25 mouse cellular contexts compared by ENCODE assay signal in genomic region chr5:30415876-30416275, GRCm38 (mm10). TPM values are rescaled to one million over a fixed set of nuclear protein-coding genes. Genes with fewer than 3 reads are reported as not detected.
A peak's percentile ranks its signal among the peaks of the same experiment; 100 is the strongest.
DNase-seq lines count a peak whose midpoint lies in the region; ATAC-seq and TF ChIP-seq lines count a peak whose summit lies in the region.
"Had no signal": no experiment of that assay in that cellular context is flagged by ENCODE, and none has a peak within 500 bp of the region (broad histone marks: within the 10 kb centered on the region; RNA-seq: fewer than 3 reads in every experiment).

No protein-coding gene starts in this region.

- H3K4me2 ChIP-seq in hindbrain, postnatal 0 days (ENCODE audit: low read depth, low read length), result no peak overlapping the region
- no peak overlapping the region for H3K4me2 ChIP-seq in hindbrain, embryonic 11.5 days (replicated peaks; ENCODE audit: low read depth, low read length)
- no peak overlapping the region for H3K4me2 ChIP-seq in CH12.LX (ENCODE audit: insufficient read depth, low read depth, poor library complexity, severe bottlenecking)
- H3K4me2 ChIP-seq: intestine, embryonic 15.5 days; limb, embryonic 13.5 days; liver, embryonic 13.5 days; lung, embryonic 14.5 days; midbrain, embryonic 12.5 days; neural tube, embryonic 12.5 days had no signal

- no peaks in the 10 kb centered on the region for H3K36me3 ChIP-seq in hindbrain, postnatal 0 days (ENCODE audit: insufficient read depth, low read length)
- H3K36me3 ChIP-seq in hindbrain, embryonic 11.5 days (ENCODE audit: control insufficient read depth, insufficient read depth, low read length), result no peaks in the 10 kb centered on the region
- H3K36me3 ChIP-seq in CH12.LX (replicated peaks in 1 of 2; ENCODE audit: control insufficient read depth in 1 of 2, insufficient read depth in 1 of 2, low read length in 1 of 2), result no peaks in the 10 kb centered on the region
- H3K36me3 ChIP-seq: intestine, embryonic 15.5 days; limb, embryonic 13.5 days; liver, embryonic 13.5 days; midbrain, embryonic 12.5 days; neural tube, embryonic 12.5 days had no signal

- H3K9me3 ChIP-seq in hindbrain, postnatal 0 days (ENCODE audit: low read length), result no peaks in the 10 kb centered on the region
- no peaks in the 10 kb centered on the region for H3K9me3 ChIP-seq in hindbrain, embryonic 11.5 days (ENCODE audit: control insufficient read depth, low read length)
- H3K9me3 ChIP-seq in CH12.LX (replicated peaks; ENCODE audit: low read length), result no peaks in the 10 kb centered on the region
- H3K9me3 ChIP-seq: intestine, embryonic 15.5 days; limb, embryonic 13.5 days; liver, embryonic 13.5 days; midbrain, embryonic 12.5 days; neural tube, embryonic 12.5 days had no signal

- H3K27me3 ChIP-seq in hindbrain, postnatal 0 days (ENCODE audit: insufficient read depth, low read length), result no peaks in the 10 kb centered on the region
- H3K27me3 ChIP-seq in hindbrain, embryonic 11.5 days (ENCODE audit: control insufficient read depth, insufficient read depth, low read length), result no peaks in the 10 kb centered on the region
- peaks cover 69% of the 10 kb centered on the region for H3K27me3 ChIP-seq in CH12.LX (replicated peaks)
- H3K27me3 ChIP-seq: intestine, embryonic 15.5 days; limb, embryonic 13.5 days; liver, embryonic 13.5 days; neural tube, embryonic 12.5 days had no signal

- no peaks in the 10 kb centered on the region for H3K79me2 ChIP-seq in CH12.LX (replicated peaks; ENCODE audit: control insufficient read depth, extremely low read depth, insufficient read depth, poor library complexity, severe bottlenecking)

- peak; percentile 16 for TF ChIP-seq CTCF in hindbrain, postnatal 0 days (IDR thresholded peaks at IDR 0.05; ENCODE audit: low read depth)
- no peak for TF ChIP-seq CTCF in CH12.LX (conservative IDR thresholded peaks at IDR 0.05 in 1 of 2, IDR thresholded peaks at IDR 0.05 in 1 of 2; ENCODE audit: low read depth in 2 of 2, low read length in 2 of 2)

- H3K9ac ChIP-seq in hindbrain, postnatal 0 days (replicated peaks; ENCODE audit: low read length), result no peak overlapping the region
- H3K9ac ChIP-seq in hindbrain, embryonic 11.5 days (ENCODE audit: low read depth, low read length), result no peak overlapping the region
- H3K9ac ChIP-seq in CH12.LX (ENCODE audit: insufficient read depth, low read depth), result no peak overlapping the region
- H3K9ac ChIP-seq: intestine, embryonic 15.5 days; limb, embryonic 13.5 days; liver, embryonic 13.5 days; lung, embryonic 14.5 days; midbrain, embryonic 12.5 days; neural tube, embryonic 12.5 days had no signal

- WGBS in hindbrain, postnatal 0 days, result 55% methylated on average over 4 of the region's 4 CpGs
- WGBS in hindbrain, embryonic 11.5 days, result 60% methylated on average over 4 of the region's 4 CpGs

- ATAC-seq in cerebellum, adult (ENCODE audit: insufficient number of reproducible peaks, low FRiP score, low TSS enrichment), result no peak
- ATAC-seq in hindbrain, postnatal 0 days, result no peak
- ATAC-seq in hindbrain, embryonic 11.5 days (ENCODE audit: low FRiP score), result no peak
- ATAC-seq: intestine, embryonic 15.5 days had no signal

- no peak overlapping the region for H3K27ac ChIP-seq in hindbrain, postnatal 0 days
- H3K27ac ChIP-seq in hindbrain, embryonic 11.5 days (ENCODE audit: low read depth, low read length), result no peak overlapping the region
- no peak overlapping the region for H3K27ac ChIP-seq in CH12.LX (ENCODE audit: insufficient read depth, low read depth)
- H3K27ac ChIP-seq: gastrocnemius, adult 2 months; heart, adult 2 months; intestine, embryonic 15.5 days; limb, embryonic 13.5 days; liver, embryonic 13.5 days; macrophage; midbrain, embryonic 12.5 days; neural tube, embryonic 12.5 days had no signal

- TF ChIP-seq EP300 in CH12.LX (IDR thresholded peaks at IDR 0.05; ENCODE audit: low read length), result no peak

- DNase-seq in cerebellum, adult 18-20 months, result peak; percentile 45 to 56
- DNase-seq in hindbrain, postnatal 0 days (ENCODE audit: low spot score), result peak; percentile 31
- DNase-seq in hindbrain, embryonic 11.5 days (ENCODE audit: low spot score), result no peak
- no peak for DNase-seq in CH12.LX (ENCODE audit: extremely low read depth)
- DNase-seq in cerebellum, postnatal 14 days, result peak; percentile 72 to 74
- no peak for DNase-seq in gastrocnemius, postnatal 10 days
- no peak for DNase-seq in yolk sac, embryonic 10.5 days (ENCODE audit: low spot score)
- DNase-seq: gastrocnemius, adult 2 months; heart, adult 2 months; heart, postnatal 36 days; kidney, adult 9 months; kidney, postnatal 4 days; liver, embryonic 13.5 days; lung, embryonic 14.5 days; thymus, postnatal 4 days had no signal

- peak; percentile 0; the same call in 1 of the 2 replicates for TF ChIP-seq RAD21 in CH12.LX (IDR thresholded peaks at IDR 0.05; ENCODE audit: low read depth, low read length)

- in situ Hi-C loops in CH12.LX (cut with MboI; ENCODE audit: low pct_ligation_motif_present, low pct_unique_long_range_greater_than_20kb, low sequenced_read_pairs), result no loop called here

- H3K4me3 ChIP-seq in hindbrain, postnatal 0 days (ENCODE audit: low read length), result no peak overlapping the region
- H3K4me3 ChIP-seq in hindbrain, embryonic 11.5 days (ENCODE audit: low read depth, low read length), result no peak overlapping the region
- no peak overlapping the region for H3K4me3 ChIP-seq in CH12.LX (replicated peaks in 1 of 3; ENCODE audit: low read depth in 2 of 3, low read length in 2 of 3, poor library complexity in 1 of 3)
- H3K4me3 ChIP-seq: gastrocnemius, adult 2 months; heart, adult 2 months; intestine, embryonic 15.5 days; limb, embryonic 13.5 days; liver, embryonic 13.5 days; midbrain, embryonic 12.5 days; neural tube, embryonic 12.5 days had no signal

- no peaks in the 10 kb centered on the region for H3K4me1 ChIP-seq in hindbrain, postnatal 0 days (ENCODE audit: insufficient read depth, low read length)
- H3K4me1 ChIP-seq in hindbrain, embryonic 11.5 days (replicated peaks; ENCODE audit: control insufficient read depth, insufficient read depth, low read length), result no peaks in the 10 kb centered on the region
- H3K4me1 ChIP-seq in CH12.LX (ENCODE audit: control insufficient read depth in 1 of 2, insufficient read depth in 2 of 2), result no peaks in the 10 kb centered on the region
- H3K4me1 ChIP-seq: intestine, embryonic 15.5 days; liver, embryonic 13.5 days; neural tube, embryonic 12.5 days had no signal

- TF ChIP-seq POLR2A in CH12.LX (IDR thresholded peaks at IDR 0.05; ENCODE audit: low read depth, low read length), result no peak

- dilution Hi-C loops in CH12.LX (cut with MboI; ENCODE audit: extremely low pct_ligation_motif_present, extremely low pct_unique_long_range_greater_than_20kb, low sequenced_read_pairs), result no loop called here

TF ChIP-seq in CH12.LX, 34 proteins besides CTCF, POLR2A, EP300 and RAD21:
- TF ChIP-seq MAX (IDR thresholded peaks at IDR 0.05; ENCODE audit: low read length) (no peak), NELFE (IDR thresholded peaks at IDR 0.05; ENCODE audit: low read depth, low read length) (no peak), USF2 (conservative IDR thresholded peaks at IDR 0.05; ENCODE audit: low read depth, low read length) (no peak), KAT2A (IDR thresholded peaks at IDR 0.05; ENCODE audit: insufficient replicate concordance, low read length) (no peak), USF1 (IDR thresholded peaks at IDR 0.05; ENCODE audit: low read depth, low read length) (no peak), ETS1 (conservative IDR thresholded peaks at IDR 0.05; ENCODE audit: low read depth, low read length) (no peak), MXI1 (IDR thresholded peaks at IDR 0.05; ENCODE audit: low read depth, low read length) (no peak), MAZ (IDR thresholded peaks at IDR 0.05; ENCODE audit: low read depth, low read length) (no peak), NRF1 (IDR thresholded peaks at IDR 0.05; ENCODE audit: low read depth, low read length) (no peak)

RNA-seq across cellular contexts. Expression of gene Otof, which starts 45.9 kb away (rescaled TPM):
- 12.2 and 13.0 TPM in 2 replicates for total RNA-seq in hindbrain, postnatal 0 days (2014; rRNA removed)
- 5.5 and 7.1 TPM in 2 replicates for polyA plus RNA-seq in hindbrain, postnatal 0 days (2015; fragmentation: Nextera tagmentation; extraction: Ambion mirVana)
- polyA plus RNA-seq in hindbrain, embryonic 11.5 days (2014; fragmentation: Nextera tagmentation; extraction: Ambion mirVana), result 0.12 and 0.17 TPM in 2 replicates
- total RNA-seq in CH12.LX (2012; rRNA removed) (0.04 TPM in 2 replicates), CH12.LX (2014; rRNA removed) (not detected in 2 replicates)
- 0.07 TPM in 2 replicates for polyA plus RNA-seq in CH12.LX (2012; ENCODE audit: insufficient read length, low read depth)
- total RNA-seq in gastrocnemius, postnatal 10 days (2021), result under 1 TPM; 0.35 to 0.36 TPM
- total RNA-seq: heart, adult 2 months; heart, postnatal 36 days; MEL had no signal
- polyA plus RNA-seq: macrophage had no signal

RNA-seq across cellular contexts. Expression of gene 1700001C02Rik, which starts 50.0 kb away (rescaled TPM):
- 0.72 TPM in 1 of 2 replicates, not detected in the other for total RNA-seq in hindbrain, postnatal 0 days (2014; rRNA removed)
- 3.4 and 4.0 TPM in 2 replicates for polyA plus RNA-seq in hindbrain, postnatal 0 days (2015; fragmentation: Nextera tagmentation; extraction: Ambion mirVana)
- polyA plus RNA-seq in hindbrain, embryonic 11.5 days (2014; fragmentation: Nextera tagmentation; extraction: Ambion mirVana), result 0.28 and 1.1 TPM in 2 replicates
- total RNA-seq in CH12.LX (2012; rRNA removed) (not detected in 2 replicates), CH12.LX (2014; rRNA removed) (not detected in 2 replicates)
- not detected in 2 replicates for polyA plus RNA-seq in CH12.LX (2012; ENCODE audit: insufficient read length, low read depth)
- not detected for total RNA-seq in gastrocnemius, postnatal 10 days (2021)
- total RNA-seq: gastrocnemius, adult 2 months; heart, adult 2 months; heart, postnatal 36 days; left cerebral cortex, postnatal 10 days; MEL had no signal
- polyA plus RNA-seq: forebrain, embryonic 11.5 days; heart, embryonic 14.5 days; intestine, embryonic 15.5 days; limb, embryonic 13.5 days; liver, embryonic 13.5 days; lung, embryonic 14.5 days; macrophage; midbrain, embryonic 12.5 days; neural tube, embryonic 12.5 days had no signal

Comparison
In these comparisons a context has a peak if more than half of its experiments do, and no peak if none do; other contexts are left out.
1. DNase-seq: peak in cerebellum, adult 18-20 months (2 of 2), hindbrain, postnatal 0 days (single experiment) and cerebellum, postnatal 14 days (2 of 2); none in hindbrain, embryonic 11.5 days (single experiment), CH12.LX (single experiment), gastrocnemius, postnatal 10 days (single experiment) and yolk sac, embryonic 10.5 days (single experiment).